Mouse (Mus musculus) C2C12 (cell line): ENCODE measurements around the gene Memo1.

Source experiments
- CEBPB ChIP-seq: IDR thresholded peaks from one replicate; pipeline ENCODE4 v1.6.1; 2011; ENCODE audit warnings: low read depth, mild to moderate bottlenecking, control low read depth, moderate library complexity
- CTCF ChIP-seq: IDR thresholded peaks from one replicate; pipeline ENCODE4 v1.5.1; 2011; ENCODE audit not compliant: control insufficient read depth, insufficient read depth, insufficient read length
- MAX ChIP-seq: IDR thresholded peaks from one replicate; pipeline ENCODE4 v1.6.1; 2011; ENCODE audit warnings: mild to moderate bottlenecking, control low read depth
- MYOD1 ChIP-seq: IDR thresholded peaks from one replicate; pipeline ENCODE4 v1.6.1; 2011; ENCODE audit warnings: low read depth; ENCODE audit not compliant: control insufficient read depth, insufficient read length
- MYOG ChIP-seq: IDR thresholded peaks from one replicate; pipeline ENCODE4 v1.6.1; 2011; ENCODE audit not compliant: control insufficient read depth, insufficient read length; ENCODE audit errors: extremely low read depth

- TF ChIP-seq CTCF (no peak), MYOG (no peak), MYOD1 (no peak), CEBPB (no peak), MAX (no peak)
Measured at GRCm38 (mm10) chr17:74272683-74273205, 22.6 kb downstream of the Memo1 start.
